Mouse (Mus musculus) liver, embryonic 14.5 days (tissue): Measurements from ENCODE around the gene Wnk3. TPM values are rescaled to one million over a fixed set of nuclear protein-coding genes. Genes with fewer than 3 reads are reported as not detected.

Source experiments
- ATAC-seq: fragments of 200-750 bp; cut with Nextera tagmentation; 2 replicates; pipeline ENCODE4 v1.8.0; 2017; ENCODE audit warnings: moderate number of reproducible peaks, mild to moderate bottlenecking, moderate library complexity; ENCODE audit not compliant: insufficient read depth
- DNase-seq, 3 experiments: peaks; one replicate each; pipeline ENCODE4 v3.0.0-alpha.2; 2012 to 2013; ENCODE audit warnings: low read depth in 3 of 3, low spot score in 3 of 3
- H3K27ac ChIP-seq: fragments of 300-500 bp; sonication (generic); 2 replicates; pipeline ENCODE4 v1.5.1; 2014; ENCODE audit warnings: moderate library complexity, mild to moderate bottlenecking, control low read depth, inconsistent platforms
- H3K27me3 ChIP-seq: fragments of 300-500 bp; sonication (generic); 2 replicates; pipeline ENCODE4 v1.6.1; 2014; ENCODE audit warnings: mild to moderate bottlenecking, low read length, moderate library complexity; ENCODE audit not compliant: control insufficient read depth, insufficient read depth
- H3K36me3 ChIP-seq: fragments of 300-500 bp; sonication (generic); replicated peaks from 2 replicates; pipeline ENCODE4 v1.6.1; 2014; ENCODE audit warnings: low read depth; ENCODE audit not compliant: control insufficient read depth, insufficient read depth
- H3K4me1 ChIP-seq, 2 experiments: fragments of 200-500 bp in 1 of 2; fragments of 300-500 bp in 1 of 2; sonication (generic) in 1 of 2; replicated peaks; 2 replicates each; pipeline ENCODE4 v1.6.1; 2012 to 2014; ENCODE audit warnings: antibody characterized with exemption in 1 of 2, inconsistent platforms in 1 of 2, low read length in 1 of 2; ENCODE audit not compliant: control insufficient read depth in 2 of 2, insufficient read depth in 2 of 2
- H3K4me2 ChIP-seq: fragments of 300-500 bp; sonication (generic); 2 replicates; pipeline ENCODE4 v1.6.1; 2014; ENCODE audit warnings: low read depth, mild to moderate bottlenecking, control low read depth, moderate library complexity
- H3K4me3 ChIP-seq, 2 experiments: fragments of 200-500 bp in 1 of 2; fragments of 300-500 bp in 1 of 2; sonication (generic) in 1 of 2; 2 replicates each; pipeline ENCODE4 v1.5.1; 2012 to 2014; ENCODE audit warnings: low read depth in 2 of 2, low read length in 2 of 2, mild to moderate bottlenecking in 2 of 2, control low read depth in 1 of 2, inconsistent platforms in 1 of 2, moderate library complexity in 1 of 2; ENCODE audit not compliant: insufficient read depth in 1 of 2
- H3K9ac ChIP-seq: fragments of 300-500 bp; sonication (generic); replicated peaks from 2 replicates; pipeline ENCODE4 v1.6.1; 2014; ENCODE audit warnings: mild to moderate bottlenecking, control low read depth, moderate library complexity
- H3K9me3 ChIP-seq: fragments of 300-500 bp; sonication (generic); 2 replicates; pipeline ENCODE4 v1.6.1; 2016; ENCODE audit warnings: low read length, mixed read lengths; ENCODE audit not compliant: control insufficient read depth
- CTCF ChIP-seq: IDR thresholded peaks from 2 replicates; pipeline ENCODE4 v1.5.1; 2016; ENCODE audit warnings: antibody characterized with exemption, low read depth, control low read depth
- EP300 ChIP-seq: IDR thresholded peaks from 2 replicates; pipeline ENCODE4 v1.6.1; 2016; ENCODE audit warnings: antibody characterized with exemption, low read depth
- WGBS: fragments of 180-500 bp; shearing (Covaris S2); extraction: QIAGEN DNeasy Blood & Tissue Kit; methylation state at CpG from one replicate; pipeline ENCODE4 v1.1.7; 2014; ENCODE audit not compliant: insufficient replicate concordance; 5-methylcytosine and 5-hydroxymethylcytosine counted together
- polyA plus RNA-seq, 2 experiments: library from polyadenylated mRNA; depleted of rRNA in 1 of 2; stranded (reverse) in 1 of 2; unstranded in 1 of 2; fragments of >200 nt; fragmentation: Nextera tagmentation in 1 of 2; extraction: Ambion mirVana in 1 of 2; gene quantifications; 2 replicates each; pipeline versions ENCODE4 v1.2.1 to v1.2.3; 2012 to 2014

Gene Wnk3
- polyA plus RNA-seq, 2 experiments: 0.03 to 0.04 TPM

DNA sequence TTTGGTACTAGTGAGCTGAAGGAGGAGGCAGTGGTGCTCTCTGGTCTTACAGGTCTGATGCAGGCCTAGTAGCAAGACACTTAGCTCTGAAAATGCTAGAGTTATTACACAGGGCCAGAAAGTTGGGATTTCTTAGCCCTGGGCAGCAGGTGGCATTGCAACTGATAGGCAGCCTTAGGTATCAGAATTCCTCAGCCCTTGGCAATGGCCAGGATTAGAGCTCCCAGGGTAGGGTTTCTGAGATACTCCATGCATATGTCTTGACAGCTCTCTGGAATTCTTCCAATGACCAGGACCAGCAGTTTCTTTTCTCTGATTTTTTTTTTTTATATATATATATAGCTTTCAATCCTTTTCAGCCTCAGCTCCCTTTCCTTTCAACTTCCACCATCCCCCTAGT lies 100.5 kb downstream of the Wnk3 start:
- H3K27me3 ChIP-seq: no peaks in the 10 kb centered on the region; the same call in 1 of the 2 replicates
- H3K9ac ChIP-seq: no peak overlapping the region
- H3K4me2 ChIP-seq: no peak overlapping the region
- H3K4me3 ChIP-seq: no peak overlapping the region
- no peak for ATAC-seq
- H3K9me3 ChIP-seq: no peaks in the 10 kb centered on the region
- H3K36me3 ChIP-seq: no peaks in the 10 kb centered on the region
- H3K4me1 ChIP-seq: no peaks in the 10 kb centered on the region
- no peak for DNase-seq
- no peak overlapping the region for H3K27ac ChIP-seq
- no peak for TF ChIP-seq CTCF
- TF ChIP-seq EP300: no peak

DNA sequence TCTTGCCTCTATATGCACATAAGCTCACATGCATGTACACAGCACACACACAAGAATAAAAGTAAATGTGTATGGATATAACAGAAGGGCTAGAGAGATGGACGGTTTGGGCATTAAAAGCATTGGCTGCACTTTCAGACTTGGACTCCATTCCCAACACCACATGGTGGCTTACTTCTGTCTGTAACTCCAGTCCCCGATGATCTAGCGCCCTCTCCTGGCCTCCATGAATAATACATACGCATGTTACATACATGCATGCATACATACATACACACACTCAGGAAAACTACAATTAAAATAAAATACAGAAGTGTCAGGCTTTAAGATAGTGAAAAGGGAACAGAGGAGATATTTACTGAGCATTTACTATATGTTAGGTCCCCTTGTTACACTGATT lies 115.9 kb downstream of the Wnk3 start:
- TF ChIP-seq EP300 (no peak), CTCF (peak; percentile 45)
- WGBS: 68% methylated on average over 4 of the region's 4 CpGs
- Histone ChIP-seq H3K4me1 (no peaks in the 10 kb centered on the region), H3K4me3 (no peak overlapping the region), H3K27me3 (no peaks in the 10 kb centered on the region; the same call in 1 of the 2 replicates), H3K36me3 (no peaks in the 10 kb centered on the region), H3K4me2 (no peak overlapping the region), H3K9me3 (no peaks in the 10 kb centered on the region), H3K9ac (no peak overlapping the region), H3K27ac (no peak overlapping the region)
- no peak for DNase-seq
- no peak for ATAC-seq

DNA sequence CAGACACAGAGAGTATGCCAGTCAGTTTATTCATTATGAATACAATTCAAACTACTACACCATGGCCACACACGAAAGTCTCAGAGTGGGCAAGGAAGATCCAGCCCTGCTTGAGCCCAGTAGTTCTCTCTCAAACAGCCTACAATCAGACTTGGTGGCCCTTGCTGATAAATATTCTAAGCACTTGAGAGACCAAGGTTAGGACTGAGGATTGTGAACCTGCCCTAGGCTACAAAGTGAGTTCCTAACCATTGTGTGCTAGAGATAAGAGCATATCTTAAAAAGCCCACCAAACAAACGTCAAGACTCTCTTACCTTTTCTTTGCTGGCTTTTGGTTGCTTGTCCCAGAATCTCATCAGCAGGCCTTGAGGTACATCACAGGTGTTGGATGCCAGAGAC lies 135.7 kb downstream of the Wnk3 start:
- H3K4me1 ChIP-seq: no peaks in the 10 kb centered on the region
- TF ChIP-seq EP300 (no peak), CTCF (no peak)
- H3K9me3 ChIP-seq: no peaks in the 10 kb centered on the region
- no peaks in the 10 kb centered on the region for H3K27me3 ChIP-seq
- 17% methylated on average over 2 of the region's 2 CpGs for WGBS
- no peak overlapping the region for H3K4me3 ChIP-seq
- no peak for ATAC-seq
- H3K36me3 ChIP-seq: no peaks in the 10 kb centered on the region
- H3K9ac ChIP-seq: no peak overlapping the region
- H3K27ac ChIP-seq: no peak overlapping the region
- DNase-seq: no peak
- no peak overlapping the region for H3K4me2 ChIP-seq

DNA sequence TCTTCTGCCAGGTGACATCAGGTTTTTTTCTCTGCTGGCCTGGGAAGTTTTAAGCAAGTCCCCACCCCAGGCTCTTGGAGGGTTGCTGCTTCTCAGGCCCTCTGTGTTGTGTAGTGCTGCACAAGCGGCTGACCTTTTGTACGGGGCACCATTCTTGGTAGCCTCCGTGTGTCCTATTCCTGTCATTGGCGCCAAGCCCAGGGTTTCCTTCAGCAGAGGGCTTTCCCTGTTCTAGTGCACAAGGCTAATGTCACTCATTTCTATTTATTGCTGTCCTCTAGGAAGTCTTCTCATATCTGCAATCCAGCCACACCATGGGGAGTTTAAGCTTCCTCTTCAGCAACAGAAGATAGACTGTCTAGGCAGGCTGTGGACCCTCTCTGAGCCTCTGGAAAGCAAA lies 139.9 kb downstream of the Wnk3 start:
- Histone ChIP-seq H3K4me2 (no peak overlapping the region), H3K36me3 (no peaks in the 10 kb centered on the region), H3K27ac (no peak overlapping the region), H3K4me3 (no peak overlapping the region), H3K9ac (no peak overlapping the region), H3K27me3 (no peaks in the 10 kb centered on the region), H3K9me3 (no peaks in the 10 kb centered on the region), H3K4me1 (no peaks in the 10 kb centered on the region)
- ATAC-seq: no peak
- DNase-seq: no peak
- 67% methylated on average over 4 of the region's 4 CpGs for WGBS
- TF ChIP-seq EP300: no peak
- no peak for TF ChIP-seq CTCF

DNA sequence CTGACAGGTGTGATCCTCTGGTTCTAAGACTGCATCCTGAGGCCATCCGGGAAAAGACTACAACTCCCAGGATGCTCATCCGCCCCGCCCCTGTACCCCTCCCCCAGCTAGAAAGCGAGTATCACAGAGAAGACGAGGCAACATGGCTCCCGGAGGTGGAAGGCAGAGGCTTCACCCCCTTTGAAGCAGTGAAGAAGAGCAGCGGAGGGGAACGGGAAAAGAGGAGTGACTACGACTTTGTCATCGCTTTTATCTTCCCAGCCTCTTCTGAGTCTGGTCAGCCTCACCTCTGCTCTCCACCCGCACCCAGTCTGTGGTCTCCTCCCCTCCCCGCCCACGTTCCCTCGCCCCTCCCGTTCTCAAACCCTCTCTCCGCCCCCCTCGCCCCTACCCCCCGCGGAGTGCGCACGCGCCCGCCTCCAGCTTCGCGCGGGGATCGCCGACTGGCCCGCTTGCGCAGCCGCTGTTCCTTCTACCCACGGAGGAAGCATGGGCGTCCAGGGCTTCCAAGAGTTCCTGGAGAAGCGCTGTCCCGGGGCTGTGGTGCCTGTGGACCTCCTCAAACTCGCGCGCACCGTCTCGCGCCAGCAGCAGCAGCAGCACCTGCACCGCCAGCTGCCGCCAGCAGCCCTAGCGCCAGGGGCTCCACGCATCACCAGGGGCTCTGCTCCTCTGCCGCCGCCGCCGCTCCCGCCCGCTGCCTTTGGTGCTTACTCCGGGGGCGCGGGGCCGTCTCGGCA lies 146.1 kb downstream of the Wnk3 start, which contains the start of gene Fam120c:
Gene Fam120c (plus strand): TSS at position 415 of the 740 bp plus-strand sequence.
- Histone ChIP-seq H3K4me2 (peak within 1 kb of the TSS; percentile 65), H3K27ac (no peak within 1 kb of the TSS; the same call in 1 of the 2 replicates), H3K4me1 (no peaks in the 10 kb centered on the region), H3K4me3 (peak within 1 kb of the TSS; percentile 67 to 79), H3K9ac (peak within 1 kb of the TSS; percentile 63), H3K9me3 (no peaks in the 10 kb centered on the region), H3K27me3 (no peaks in the 10 kb centered on the region), H3K36me3 (no peaks in the 10 kb centered on the region)
- 9% methylated on average over 54 of the region's 56 CpGs for WGBS
- DNase-seq (peak; percentile 49 to 59 (median 57)), ATAC-seq (peak; percentile 92)
- TF ChIP-seq EP300: no peak
- no peak for TF ChIP-seq CTCF
